Mouse (Mus musculus): ENCODE data around the gene Lingo1. TPM values are rescaled to one million over a fixed set of nuclear protein-coding genes. Genes with fewer than 3 reads are reported as not detected.

Gene Lingo1
- polyA plus RNA-seq, 1 experiment from 2014 or later: 10.9 TPM

- Histone ChIP-seq H3K4me1 (peaks cover 49% of the 10 kb centered on the region), H3K9ac (peak overlapping the region; percentile 30; the same call in 1 of the 2 replicates), H3K9me3 (replicated peaks) (no peaks in the 10 kb centered on the region), H3K4me3 (no peak overlapping the region), H3K4me2 (no peak overlapping the region), H3K27ac (peak overlapping the region; percentile 32; the same call in 1 of the 2 replicates), H3K36me3 (ENCODE audit: poor library complexity, severe bottlenecking) (no peaks in the 10 kb centered on the region), H3K27me3 (peaks cover 22% of the 10 kb centered on the region)
- peak; percentile 83 for ATAC-seq
- 73% methylated on average over 14 of the region's 14 CpGs for WGBS
Measured at GRCm38 (mm10) chr9:56686339-56687144, 109.7 kb downstream of the Lingo1 start.

DNA sequence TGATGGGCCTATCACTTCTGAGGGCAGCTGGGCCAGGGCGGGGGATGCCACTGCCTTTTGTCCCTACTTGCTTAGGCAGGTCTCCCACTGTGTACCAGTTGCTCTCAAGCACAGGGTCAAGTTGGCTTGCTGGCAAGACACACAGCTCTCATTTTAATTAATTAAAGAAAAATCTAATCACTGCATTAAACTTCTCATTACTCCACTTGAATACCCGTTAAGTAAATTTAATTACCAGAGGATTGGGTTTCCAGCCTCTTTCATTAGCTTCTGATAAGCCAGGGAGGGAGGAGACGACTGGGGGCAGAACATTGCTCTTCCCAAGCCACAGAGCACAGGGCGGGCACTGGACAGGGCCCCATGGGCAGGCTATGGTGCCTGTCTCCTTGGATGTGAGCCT, 113.4 kb downstream of the Lingo1 start:
- no peak for ATAC-seq
- 15% methylated on average over 4 of the region's 4 CpGs for WGBS
- Histone ChIP-seq H3K9me3 (replicated peaks) (no peaks in the 10 kb centered on the region), H3K9ac (0 out of 2 replicates have a peak overlapping the region, but pooled peaks have one; percentile 27), H3K4me3 (no peak overlapping the region), H3K4me2 (no peak overlapping the region), H3K36me3 (ENCODE audit: poor library complexity, severe bottlenecking) (no peaks in the 10 kb centered on the region), H3K4me1 (peaks cover 37% of the 10 kb centered on the region), H3K27ac (no peak overlapping the region), H3K27me3 (peaks cover 33% of the 10 kb centered on the region)

- H3K27ac ChIP-seq: no peak overlapping the region
- ATAC-seq: no peak
- H3K27me3 ChIP-seq: peaks cover 33% of the 10 kb centered on the region
- H3K9me3 ChIP-seq (replicated peaks): no peaks in the 10 kb centered on the region
- peaks cover 31% of the 10 kb centered on the region for H3K4me1 ChIP-seq
- no peaks in the 10 kb centered on the region for H3K36me3 ChIP-seq (ENCODE audit: poor library complexity, severe bottlenecking)
- H3K9ac ChIP-seq: no peak overlapping the region
- 89% methylated on average over 7 of the region's 7 CpGs for WGBS
- no peak overlapping the region for H3K4me2 ChIP-seq
- H3K4me3 ChIP-seq: no peak overlapping the region
Measured at GRCm38 (mm10) chr9:56681950-56682349, 114.3 kb downstream of the Lingo1 start.

DNA sequence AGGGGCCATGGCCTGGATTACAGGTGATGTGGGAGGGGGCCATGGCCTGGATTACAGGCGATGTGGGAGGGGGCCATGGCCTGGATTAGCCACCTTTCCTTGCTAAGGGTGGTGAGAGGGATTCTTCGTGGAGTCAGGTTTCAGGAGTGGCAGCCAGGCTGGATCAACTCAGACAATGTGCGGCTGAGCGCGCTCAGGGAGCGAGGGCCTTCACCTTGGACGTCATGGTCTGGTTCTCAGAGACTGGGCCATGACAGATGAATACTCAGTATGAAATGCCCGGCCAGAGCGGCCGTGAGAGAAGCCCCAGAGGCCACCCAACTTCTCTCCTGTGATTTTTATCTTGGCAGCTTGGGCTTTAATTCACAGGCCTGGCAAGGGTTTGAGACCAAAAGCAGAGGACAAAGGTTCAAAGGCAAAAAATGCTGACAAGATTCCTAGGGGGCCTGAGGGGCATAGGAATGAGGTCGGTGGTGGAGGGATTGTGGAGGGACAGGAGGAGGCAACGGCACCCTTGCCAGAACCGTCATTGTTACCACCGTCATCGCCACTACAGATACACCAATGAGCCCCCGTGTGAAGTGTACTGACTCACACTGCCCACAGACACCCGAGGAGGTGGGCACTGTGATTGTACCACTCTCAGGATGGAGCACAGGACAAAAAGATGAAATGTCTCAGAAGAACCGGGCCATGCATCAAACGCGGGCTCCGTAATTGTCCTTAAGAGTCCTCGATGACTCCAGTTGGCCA, 117.2 kb downstream of the Lingo1 start:
- no peak overlapping the region for H3K27ac ChIP-seq
- H3K9ac ChIP-seq: no peak overlapping the region
- no peak overlapping the region for H3K4me2 ChIP-seq
- H3K4me3 ChIP-seq: no peak overlapping the region
- 89% methylated on average over 22 of the region's 22 CpGs for WGBS
- ATAC-seq: no peak
- H3K36me3 ChIP-seq (ENCODE audit: poor library complexity, severe bottlenecking): no peaks in the 10 kb centered on the region
- peaks cover 24% of the 10 kb centered on the region for H3K27me3 ChIP-seq
- no peaks in the 10 kb centered on the region for H3K9me3 ChIP-seq (replicated peaks)
- peaks cover 20% of the 10 kb centered on the region for H3K4me1 ChIP-seq

- Histone ChIP-seq H3K27ac (no peak overlapping the region), H3K9ac (no peak overlapping the region), H3K4me2 (no peak overlapping the region), H3K36me3 (ENCODE audit: poor library complexity, severe bottlenecking) (no peaks in the 10 kb centered on the region), H3K9me3 (replicated peaks) (no peaks in the 10 kb centered on the region), H3K4me1 (no peaks in the 10 kb centered on the region), H3K27me3 (peaks cover 7% of the 10 kb centered on the region), H3K4me3 (no peak overlapping the region)
- no peak for ATAC-seq
- 96% methylated on average over 7 of the region's 7 CpGs for WGBS
Measured at GRCm38 (mm10) chr9:56675696-56676095, 120.6 kb downstream of the Lingo1 start.

- Histone ChIP-seq H3K9ac (no peak overlapping the region), H3K27ac (no peak overlapping the region), H3K27me3 (peaks cover 4% of the 10 kb centered on the region; the same call in 1 of the 2 replicates), H3K4me2 (no peak overlapping the region), H3K4me3 (no peak overlapping the region), H3K4me1 (peaks cover 12% of the 10 kb centered on the region; the same call in 1 of the 2 replicates), H3K9me3 (replicated peaks) (no peaks in the 10 kb centered on the region), H3K36me3 (ENCODE audit: poor library complexity, severe bottlenecking) (no peaks in the 10 kb centered on the region)
- peak; percentile 38; the same call in 1 of the 2 replicates for ATAC-seq
- WGBS: 51% methylated on average over 11 of the region's 11 CpGs
Measured at GRCm38 (mm10) chr9:56669605-56670221, 126.6 kb downstream of the Lingo1 start.

DNA sequence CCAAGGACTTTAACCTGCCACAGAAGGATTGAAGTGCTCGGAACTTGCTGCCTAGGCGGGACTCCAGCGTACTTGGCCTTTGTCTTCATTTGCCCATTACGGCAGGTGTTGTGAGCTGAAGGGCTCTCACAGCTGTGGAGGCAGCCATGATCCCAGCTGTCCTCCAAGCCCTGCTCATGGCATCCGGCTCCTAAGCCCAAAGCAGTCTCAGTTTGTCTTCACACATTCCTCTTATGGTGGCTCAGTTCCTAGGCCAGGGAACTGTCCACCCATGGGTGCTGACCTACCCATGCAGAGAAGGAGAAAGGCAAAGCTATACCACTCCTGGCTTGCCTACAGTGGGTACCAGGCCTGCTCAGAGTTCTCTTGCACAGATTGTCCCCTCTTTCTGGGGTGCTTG, 132.1 kb downstream of the Lingo1 start:
- Histone ChIP-seq H3K4me3 (no peak overlapping the region), H3K4me1 (peaks cover 5% of the 10 kb centered on the region; the same call in 1 of the 2 replicates), H3K9me3 (replicated peaks) (no peaks in the 10 kb centered on the region), H3K27ac (no peak overlapping the region), H3K9ac (no peak overlapping the region), H3K27me3 (0 out of 2 replicates have a peak, but pooled peaks cover 6% of the 10 kb centered on the region), H3K36me3 (ENCODE audit: poor library complexity, severe bottlenecking) (no peaks in the 10 kb centered on the region), H3K4me2 (no peak overlapping the region)
- WGBS: 72% methylated on average over 5 of the region's 5 CpGs
- ATAC-seq: no peak

DNA sequence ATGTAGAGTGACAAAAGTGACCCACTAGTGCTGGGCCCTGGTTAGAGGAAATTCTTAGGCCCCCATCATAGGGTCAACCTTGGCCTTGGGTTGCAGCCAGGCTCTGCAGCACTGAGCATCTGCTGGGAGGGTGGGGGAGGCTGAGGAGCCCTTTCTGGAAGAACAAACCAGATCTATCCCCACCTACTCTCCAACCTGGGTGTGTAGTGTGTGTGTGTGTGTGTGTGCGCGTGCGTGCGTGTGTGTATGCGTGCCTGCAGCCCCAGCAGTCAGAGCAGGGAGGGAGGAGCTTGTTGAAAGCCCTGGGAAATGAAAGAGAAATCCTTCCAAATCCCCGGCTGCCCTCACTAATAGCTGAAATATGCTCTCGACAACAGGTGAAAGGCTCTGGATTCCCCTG, 133.3 kb downstream of the Lingo1 start:
- Histone ChIP-seq H3K9me3 (replicated peaks) (no peaks in the 10 kb centered on the region), H3K27ac (no peak overlapping the region), H3K27me3 (0 out of 2 replicates have a peak, but pooled peaks cover 6% of the 10 kb centered on the region), H3K4me2 (no peak overlapping the region), H3K9ac (no peak overlapping the region), H3K36me3 (ENCODE audit: poor library complexity, severe bottlenecking) (no peaks in the 10 kb centered on the region), H3K4me3 (no peak overlapping the region), H3K4me1 (peaks cover 13% of the 10 kb centered on the region; the same call in 1 of the 2 replicates)
- ATAC-seq: no peak
- WGBS: 68% methylated on average over 7 of the region's 7 CpGs

GRCm38 (mm10) chr9:56662405-56662804, 133.9 kb downstream of the Lingo1 start:
- Histone ChIP-seq H3K9me3 (replicated peaks) (no peaks in the 10 kb centered on the region), H3K27me3 (0 out of 2 replicates have a peak, but pooled peaks cover 6% of the 10 kb centered on the region), H3K9ac (no peak overlapping the region), H3K4me1 (peaks cover 15% of the 10 kb centered on the region), H3K4me2 (no peak overlapping the region), H3K27ac (no peak overlapping the region), H3K4me3 (no peak overlapping the region), H3K36me3 (ENCODE audit: poor library complexity, severe bottlenecking) (no peaks in the 10 kb centered on the region)
- 77% methylated on average over 3 of the region's 3 CpGs for WGBS
- no peak for ATAC-seq

DNA sequence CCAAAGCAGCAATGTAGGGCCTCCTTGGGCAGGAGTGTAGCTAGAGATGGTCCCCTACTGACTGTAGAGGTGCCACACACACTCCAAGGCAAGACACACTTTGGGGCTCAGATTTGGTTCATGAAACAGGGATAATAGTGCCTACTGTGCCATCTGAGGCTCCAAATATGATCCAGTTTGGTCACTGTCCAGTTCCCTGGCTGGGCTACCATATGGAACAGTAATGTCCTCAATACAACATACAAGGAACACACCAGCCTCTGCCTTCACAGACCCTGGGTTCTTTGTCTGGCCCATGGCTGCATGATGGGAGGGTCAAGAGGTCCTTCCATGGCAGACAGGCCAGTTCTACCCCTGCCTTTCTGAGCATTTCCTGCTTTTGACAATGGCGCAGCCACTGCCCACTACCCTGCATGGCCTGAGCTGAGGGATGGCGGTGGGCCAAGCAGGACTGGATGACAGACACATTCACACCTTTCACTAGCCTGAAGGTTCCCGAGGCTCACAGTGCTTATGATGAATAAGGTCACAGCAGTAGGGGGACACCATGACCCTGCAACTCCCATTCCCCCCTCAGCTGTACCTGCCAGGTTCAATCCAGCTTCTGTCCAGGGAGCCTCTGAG, 134.9 kb downstream of the Lingo1 start:
- no peak overlapping the region for H3K4me2 ChIP-seq
- no peak for ATAC-seq
- H3K4me1 ChIP-seq: peaks cover 23% of the 10 kb centered on the region
- H3K27ac ChIP-seq: no peak overlapping the region
- H3K4me3 ChIP-seq: no peak overlapping the region
- no peak overlapping the region for H3K9ac ChIP-seq
- no peaks in the 10 kb centered on the region for H3K9me3 ChIP-seq (replicated peaks)
- no peaks in the 10 kb centered on the region for H3K36me3 ChIP-seq (ENCODE audit: poor library complexity, severe bottlenecking)
- WGBS: 71% methylated on average over 3 of the region's 3 CpGs
- H3K27me3 ChIP-seq: 0 out of 2 replicates have a peak, but pooled peaks cover 6% of the 10 kb centered on the region

DNA sequence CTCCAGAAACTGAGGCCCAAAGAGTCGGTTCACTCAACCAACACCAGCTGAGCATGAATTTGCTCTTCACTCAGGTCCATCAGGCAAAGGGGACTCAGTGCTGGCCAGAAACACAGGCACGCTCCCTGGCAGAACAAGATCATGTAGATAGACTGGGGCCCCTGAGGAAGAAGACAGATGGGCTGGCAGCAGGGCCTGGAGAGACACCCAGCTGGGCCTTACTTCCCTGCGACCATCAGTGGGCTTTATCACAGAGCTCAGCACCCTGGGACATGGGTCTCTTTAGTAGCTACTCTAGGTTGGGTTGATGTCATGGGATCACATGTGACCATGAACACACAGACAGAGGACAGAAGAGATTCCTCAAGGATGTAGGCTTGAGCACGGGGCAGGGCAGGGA, 137.7 kb downstream of the Lingo1 start:
- Histone ChIP-seq H3K27ac (peak overlapping the region; percentile 5; the same call in 1 of the 2 replicates), H3K27me3 (0 out of 2 replicates have a peak, but pooled peaks cover 6% of the 10 kb centered on the region), H3K4me3 (no peak overlapping the region), H3K4me1 (peaks cover 33% of the 10 kb centered on the region), H3K9me3 (replicated peaks) (no peaks in the 10 kb centered on the region), H3K9ac (no peak overlapping the region), H3K4me2 (no peak overlapping the region), H3K36me3 (ENCODE audit: poor library complexity, severe bottlenecking) (no peaks in the 10 kb centered on the region)
- 88% methylated on average over 4 of the region's 4 CpGs for WGBS
- ATAC-seq: no peak

Data from forebrain, embryonic 13.5 days (tissue).